Mouse (Mus musculus) layer of hippocampus, adult 8-10 months (tissue): ENCODE results near the gene Trp53bp2. TPM values are rescaled to one million over a fixed set of nuclear protein-coding genes. Genes with fewer than 3 reads are reported as not detected.

Experiments used
- DNase-seq, 2 experiments: peaks; one replicate each; pipeline ENCODE4 v3.0.0; 2022; ENCODE audit warnings: low spot score in 2 of 2
- total RNA-seq, 4 experiments: library from RNA; stranded (reverse); gene quantifications; 2 replicates each; pipeline ENCODE4 v1.2.4; 2022

Gene Trp53bp2
- total RNA-seq = 10 to 100 TPM; 29.3 to 34.7 (median 31.2) TPM

DNA sequence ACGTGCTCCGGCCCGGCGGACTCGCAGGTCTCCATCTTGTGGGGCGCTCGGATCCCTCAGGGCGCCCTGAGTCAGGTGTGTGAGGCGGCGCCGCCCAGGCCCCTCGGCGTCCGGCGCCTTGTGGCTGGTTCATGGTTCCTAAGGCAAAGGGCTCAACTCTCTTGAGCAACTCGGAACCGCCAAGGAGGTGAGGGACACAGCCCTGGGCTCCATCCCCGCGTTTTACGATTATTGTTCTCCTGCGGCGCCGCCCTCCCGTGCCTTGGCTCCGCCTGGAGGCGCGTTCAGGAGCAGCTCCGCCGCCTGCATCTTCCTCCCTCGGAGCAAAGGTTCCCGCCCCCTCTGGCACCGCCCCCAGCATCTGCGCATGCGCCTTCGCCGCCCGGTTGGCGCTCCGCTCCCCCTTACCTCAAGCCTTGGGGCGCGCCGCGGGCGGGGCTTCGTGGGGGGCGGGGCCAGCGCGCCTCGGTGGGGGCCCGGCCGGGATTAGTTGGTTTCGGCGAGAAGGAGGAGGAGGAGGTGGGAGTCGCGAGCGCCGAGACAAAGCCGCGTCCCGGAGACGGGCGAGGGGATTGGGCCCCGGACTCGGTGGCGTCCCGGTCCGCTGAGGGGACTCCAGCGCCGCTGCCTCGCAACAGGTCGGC lies at the start of gene Trp53bp2:
TSS of gene Trp53bp2 (plus strand) at position 489 of the 644 bp plus-strand sequence.
- peak; percentile 96 to 98 for DNase-seq

DNA sequence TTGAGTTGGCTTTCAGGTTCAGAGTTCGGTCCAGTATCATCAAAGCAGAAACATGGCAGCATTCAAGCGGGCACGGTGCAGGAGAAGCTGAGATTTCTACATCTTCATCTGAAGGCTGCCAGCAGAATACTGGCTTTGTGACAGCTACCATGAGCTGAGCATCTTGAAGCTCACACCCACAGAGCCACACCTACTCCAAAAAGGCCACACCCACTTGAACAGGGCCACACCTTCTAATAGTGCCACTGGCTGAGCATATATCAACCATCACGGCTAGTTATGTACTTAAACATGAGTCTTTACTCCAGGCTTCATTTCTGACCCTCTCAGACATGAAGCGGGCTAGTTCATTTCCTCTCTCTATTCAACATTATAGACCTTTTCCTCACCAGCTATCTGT lies 46.3 kb upstream of the Trp53bp2 start:
- DNase-seq = no peak

DNA sequence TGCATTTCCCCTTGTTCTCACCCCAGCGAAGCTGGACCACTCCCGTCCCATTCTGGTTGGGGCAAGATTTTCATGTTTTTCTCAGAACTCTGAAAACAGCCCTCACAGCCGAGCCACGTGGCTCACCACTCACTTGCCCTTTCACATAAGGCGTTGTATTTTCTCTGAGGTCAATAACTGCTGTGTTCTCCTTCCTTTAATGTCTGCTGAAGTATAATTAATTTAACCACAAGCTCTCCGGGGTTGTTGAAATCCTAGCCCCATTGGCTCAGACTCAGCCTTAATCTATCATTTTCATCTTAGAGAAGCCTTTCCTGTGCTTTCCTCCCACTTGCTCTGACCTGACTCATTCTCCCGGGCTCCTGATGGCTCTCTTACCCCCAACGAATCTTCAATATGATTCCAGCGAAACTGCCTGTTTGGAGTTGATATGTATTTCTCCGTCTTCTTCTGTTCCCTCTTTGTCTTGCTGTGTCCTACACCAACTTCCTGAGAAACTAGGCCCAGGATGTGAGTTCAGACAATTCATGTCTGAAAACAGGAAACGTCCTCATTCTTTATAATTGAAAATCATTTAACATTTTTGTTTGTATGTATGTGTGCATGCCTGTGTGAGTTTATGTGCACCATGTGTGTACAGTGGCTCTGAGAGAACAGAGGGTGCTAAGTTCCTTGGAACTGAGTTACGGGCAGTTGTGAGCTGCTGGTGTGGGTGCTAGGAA lies 45.1 kb upstream of the Trp53bp2 start:
- no peak for DNase-seq

DNA sequence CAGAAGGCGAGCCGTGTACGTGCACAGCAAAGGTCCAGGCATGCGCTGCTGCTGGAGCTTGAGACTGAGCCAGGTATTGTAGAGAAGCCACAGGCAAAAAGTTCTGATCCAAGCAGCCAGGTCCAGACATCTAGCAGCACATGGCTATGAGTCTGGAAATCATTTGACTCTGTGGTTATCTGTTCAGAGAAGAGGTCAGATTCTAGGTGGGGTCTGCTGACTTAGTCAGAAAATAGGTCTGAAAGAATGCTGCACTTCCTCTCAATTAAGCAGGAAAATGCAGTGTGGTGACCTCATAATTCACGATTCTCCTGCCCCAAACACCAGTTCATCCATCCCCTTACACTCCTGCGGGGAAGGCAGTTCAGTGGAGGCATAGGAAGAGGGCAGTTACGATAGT lies 40.7 kb upstream of the Trp53bp2 start:
- no peak for DNase-seq

DNA sequence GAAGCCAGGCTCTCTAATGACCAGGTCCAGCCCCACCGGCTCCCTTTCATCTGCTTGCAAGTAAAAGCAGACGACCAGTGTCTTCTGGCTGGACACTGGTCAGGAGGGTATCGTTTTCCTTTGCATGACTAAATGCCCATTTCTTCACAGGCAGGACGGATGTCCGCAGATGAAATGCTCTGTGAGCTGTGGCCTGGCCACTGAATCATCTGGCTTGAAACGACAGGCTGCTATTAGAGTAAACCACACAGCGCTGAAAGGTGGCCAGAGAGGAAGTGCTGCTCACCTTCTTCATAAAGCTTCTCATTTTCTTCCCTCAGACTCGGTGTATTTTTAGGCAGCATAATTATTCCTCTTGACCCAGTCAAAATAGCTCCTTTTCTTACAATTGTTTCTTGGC lies 40.2 kb upstream of the Trp53bp2 start:
- no peak for DNase-seq

DNA sequence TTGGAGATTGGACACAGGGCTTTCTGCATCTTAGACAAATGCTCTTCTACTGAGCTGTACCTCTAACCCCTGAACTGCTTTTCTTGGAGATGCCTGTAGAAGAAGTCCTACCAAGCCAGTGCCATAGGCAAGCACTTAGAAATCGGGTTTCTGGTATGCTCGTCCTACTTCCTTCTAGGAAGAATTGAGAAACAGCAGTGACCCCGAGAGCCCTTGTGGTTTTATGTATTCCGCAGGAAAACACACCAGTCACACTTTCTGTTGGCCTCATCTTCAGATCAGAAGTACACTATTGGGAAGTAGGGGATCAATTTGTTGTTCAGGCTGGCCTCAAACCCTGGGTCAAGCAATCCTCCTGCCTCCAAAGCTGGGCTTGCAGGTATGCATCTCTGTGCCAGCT lies 39.5 kb upstream of the Trp53bp2 start:
- DNase-seq = no peak

DNA sequence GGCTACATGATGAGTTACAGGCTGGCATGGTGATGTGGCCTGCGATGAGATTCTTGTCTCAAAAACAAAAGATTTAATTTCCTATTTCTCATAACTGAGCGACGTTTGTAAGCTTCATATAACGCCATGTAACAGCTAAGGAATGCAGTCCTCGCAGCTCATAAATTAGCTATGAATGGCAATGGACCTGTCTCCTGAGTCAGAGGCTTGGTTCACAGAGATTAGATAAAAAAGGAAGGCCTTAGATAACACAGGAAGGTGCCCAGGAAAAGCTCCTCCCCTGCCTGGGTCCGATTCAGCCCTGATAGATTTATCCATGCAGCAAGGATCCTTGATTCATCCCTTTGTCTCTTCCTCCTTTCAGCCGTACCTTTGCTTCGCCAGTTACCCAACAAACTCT lies 37.1 kb upstream of the Trp53bp2 start:
- DNase-seq = no peak

DNA sequence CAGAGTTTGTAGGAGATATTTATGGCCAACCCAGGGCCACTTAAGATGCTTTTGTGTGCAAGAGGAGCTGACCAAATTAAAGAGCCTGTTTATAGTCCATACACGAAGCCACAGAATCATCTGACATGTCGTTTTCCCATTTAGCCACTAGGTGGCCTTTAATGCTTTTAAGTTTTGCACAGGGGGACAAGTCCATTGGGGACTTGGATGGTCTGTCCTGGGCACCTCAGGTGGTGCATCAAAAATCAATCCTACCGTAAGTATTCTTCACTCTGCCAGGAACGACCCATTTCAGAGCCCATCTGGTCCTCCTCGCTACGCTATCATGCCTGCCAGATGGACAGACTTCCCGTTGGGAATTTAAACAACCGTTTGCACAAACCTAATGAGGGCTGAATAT lies 32.8 kb upstream of the Trp53bp2 start:
- peak; percentile 15 to 26 for DNase-seq

DNA sequence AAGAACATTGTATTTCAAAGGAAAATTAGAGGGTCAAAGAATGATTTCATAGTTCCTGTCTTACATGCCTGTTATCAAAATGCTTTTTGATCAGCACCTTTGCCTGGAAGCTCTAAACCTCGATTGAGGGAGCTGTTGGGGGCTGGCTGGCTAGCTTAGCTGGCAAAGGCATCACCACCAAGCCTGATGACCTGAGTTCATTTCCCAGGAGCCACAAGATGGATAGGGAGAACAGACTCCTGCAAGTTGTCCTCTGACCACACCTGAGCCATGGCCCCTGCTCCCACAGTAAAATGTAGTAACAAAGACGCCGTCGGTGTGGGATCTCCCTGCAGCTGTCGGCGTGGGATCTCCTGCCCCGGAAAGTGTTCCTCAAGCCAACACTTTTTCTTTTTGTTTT lies 32.1 kb upstream of the Trp53bp2 start:
- DNase-seq = no peak

DNA sequence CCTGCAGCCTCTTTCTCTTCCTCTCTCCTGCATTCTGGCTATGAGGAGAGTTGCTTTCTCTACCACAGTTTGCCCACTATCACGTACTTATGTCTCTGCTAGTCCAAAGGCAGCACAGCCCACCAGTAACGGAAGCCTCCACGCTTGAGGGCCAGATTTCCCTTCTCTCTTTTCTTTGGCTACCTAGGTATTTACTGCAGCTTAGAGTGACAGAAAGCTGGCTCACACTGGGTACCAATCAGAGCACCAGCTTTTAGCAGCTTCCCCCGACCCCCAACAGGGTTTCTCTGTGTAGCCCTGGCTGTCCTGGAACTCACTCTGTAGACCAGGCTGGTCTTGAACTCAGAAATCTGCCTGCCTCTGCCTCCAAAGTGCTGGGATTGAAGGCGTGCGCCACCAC lies 31.5 kb upstream of the Trp53bp2 start:
- DNase-seq = no peak

DNA sequence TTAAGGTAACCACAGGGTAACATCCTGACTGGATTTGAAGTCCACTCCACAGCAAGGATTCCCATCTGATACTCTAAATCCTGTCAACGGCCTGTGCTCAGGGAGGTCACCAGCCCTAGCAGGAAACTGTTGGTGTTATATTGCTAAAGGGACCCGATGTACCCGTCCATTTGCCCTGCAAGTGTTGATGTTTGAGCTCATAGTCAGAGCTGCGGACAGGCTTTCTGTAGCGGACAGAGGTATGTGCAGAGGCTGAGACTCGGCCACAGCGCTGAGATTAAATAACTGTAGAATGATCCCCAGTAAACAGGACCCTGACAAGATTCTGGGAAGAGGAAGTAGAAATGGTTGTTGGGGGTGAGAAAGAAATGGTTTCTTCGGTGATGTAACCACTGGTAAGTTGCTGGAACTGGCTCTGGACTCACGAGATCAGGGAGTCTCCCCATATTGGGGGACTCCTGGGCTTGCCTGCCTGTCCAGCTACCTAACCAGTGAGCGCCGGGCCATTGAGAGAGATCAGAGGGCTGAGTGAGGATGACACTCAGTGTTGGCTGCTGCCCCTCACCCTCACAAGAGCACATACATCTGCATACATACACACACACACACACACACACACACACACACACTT lies 30.7 kb upstream of the Trp53bp2 start:
- no peak for DNase-seq

DNA sequence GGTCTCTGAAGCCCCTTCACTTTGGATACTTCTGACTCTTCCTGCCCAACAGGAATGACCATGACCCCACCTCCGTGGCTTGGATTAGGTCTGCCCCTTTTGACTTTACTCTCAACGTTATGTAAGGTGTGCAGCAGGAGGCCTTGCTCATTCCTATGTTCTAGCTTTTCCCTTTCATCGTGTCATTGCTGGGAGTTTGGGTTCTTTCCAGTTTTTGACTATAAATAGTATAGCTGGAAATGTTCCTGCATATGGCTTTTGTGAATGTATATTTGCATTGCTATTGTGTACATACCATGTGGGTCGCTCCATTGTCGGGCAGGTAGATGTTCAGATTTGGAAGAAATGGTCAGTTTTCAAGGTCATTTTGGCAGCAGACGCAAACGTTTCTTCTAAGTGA lies 30.1 kb upstream of the Trp53bp2 start:
- no peak for DNase-seq

DNA sequence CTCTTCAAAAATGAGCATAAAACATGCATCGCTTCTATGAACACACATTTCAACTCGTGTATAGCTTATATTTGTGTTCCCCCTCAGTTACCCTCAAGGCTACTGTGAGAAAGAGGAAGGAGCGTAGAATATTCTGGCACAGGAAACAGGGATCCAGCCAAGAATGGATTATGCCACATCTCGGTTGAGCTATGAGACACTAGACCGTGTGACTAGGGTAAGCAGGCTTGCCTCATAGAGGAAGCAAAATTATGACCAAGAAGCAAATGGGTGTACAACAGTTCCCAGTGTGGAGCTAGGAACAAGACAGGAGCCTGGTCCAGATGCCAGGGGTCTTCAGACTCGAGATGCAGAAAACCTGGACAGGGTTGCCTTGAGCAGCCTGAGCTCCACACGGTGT lies 28.3 kb upstream of the Trp53bp2 start:
- DNase-seq = no peak

DNA sequence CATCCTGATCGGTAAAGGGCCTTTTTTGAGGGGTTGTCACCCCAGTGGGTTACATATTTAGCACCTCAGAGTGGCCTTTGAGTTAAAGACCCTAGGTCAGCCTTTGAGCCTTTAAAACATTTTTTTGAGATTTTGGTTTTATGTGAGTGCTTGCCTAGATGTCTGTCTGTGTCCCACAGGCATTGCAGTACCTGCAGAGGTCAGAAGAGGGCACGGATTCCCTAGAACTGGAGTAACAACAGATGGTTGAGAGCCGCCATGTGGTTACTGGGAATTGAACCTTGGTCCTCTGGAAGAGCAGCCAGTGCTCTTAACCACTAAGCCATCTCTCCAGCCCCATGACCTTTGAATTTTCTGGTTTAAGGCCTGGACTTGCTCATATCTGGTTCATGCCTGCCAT lies 27.6 kb upstream of the Trp53bp2 start:
- no peak for DNase-seq

DNA sequence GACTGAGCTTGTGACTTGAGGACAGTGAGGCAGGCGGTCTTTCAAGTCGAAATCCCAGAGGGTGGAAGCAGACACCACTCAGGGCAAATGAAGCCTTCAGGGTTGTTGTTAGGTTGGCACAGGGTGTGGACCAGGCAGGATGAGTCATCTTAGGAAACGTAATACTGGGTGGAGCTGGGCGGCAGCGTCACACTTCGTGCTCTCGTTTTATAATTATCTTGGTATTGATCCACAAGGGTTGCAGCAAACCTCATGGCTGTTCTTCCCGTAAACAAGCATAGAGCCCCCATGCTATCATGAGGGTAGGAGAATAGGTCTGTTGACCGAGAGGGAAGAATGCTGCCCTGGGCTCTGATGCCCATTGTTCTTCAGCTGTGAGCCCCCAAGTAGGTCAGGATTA lies 25.9 kb upstream of the Trp53bp2 start:
- DNase-seq = no peak

DNA sequence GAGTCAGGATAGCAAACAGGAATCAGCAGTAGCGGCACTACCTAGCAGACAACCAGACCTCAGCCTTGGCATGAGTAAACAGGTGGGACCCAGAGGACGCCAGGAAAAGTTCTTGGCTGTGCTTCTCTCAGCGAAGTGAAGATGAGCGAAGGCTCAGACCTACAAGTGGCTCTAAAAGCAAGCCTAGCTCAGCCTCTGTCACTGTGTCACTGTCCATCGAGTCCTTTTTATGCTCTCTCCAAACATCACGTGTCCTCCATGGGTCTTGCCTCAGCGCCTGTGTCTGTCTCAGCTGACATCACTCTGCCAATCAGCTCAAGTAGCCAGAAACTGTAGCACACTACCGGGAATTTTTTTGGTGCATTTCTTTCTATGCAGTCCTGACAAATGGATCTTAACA lies 22.5 kb upstream of the Trp53bp2 start:
- no peak for DNase-seq

DNA sequence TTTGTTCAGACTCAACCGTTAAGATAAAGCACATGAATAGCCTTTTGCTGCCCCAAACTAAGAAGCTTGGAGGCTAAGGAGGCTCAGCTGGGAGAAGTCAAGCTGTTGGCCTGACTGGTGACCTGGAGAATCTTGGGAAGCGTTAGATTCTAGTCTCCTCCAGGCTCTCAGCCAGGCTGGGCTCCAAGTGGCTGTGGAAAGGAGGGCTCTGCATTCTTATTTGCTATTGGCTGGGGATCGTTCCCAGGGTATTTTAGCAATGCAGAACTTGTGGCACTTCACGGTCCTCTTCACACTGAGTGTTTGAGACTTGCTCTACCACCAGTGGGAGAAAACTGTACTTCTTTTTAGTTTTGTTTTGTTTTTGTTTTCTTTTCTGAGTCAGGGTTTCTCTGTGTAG lies 20.2 kb upstream of the Trp53bp2 start:
- no peak for DNase-seq

DNA sequence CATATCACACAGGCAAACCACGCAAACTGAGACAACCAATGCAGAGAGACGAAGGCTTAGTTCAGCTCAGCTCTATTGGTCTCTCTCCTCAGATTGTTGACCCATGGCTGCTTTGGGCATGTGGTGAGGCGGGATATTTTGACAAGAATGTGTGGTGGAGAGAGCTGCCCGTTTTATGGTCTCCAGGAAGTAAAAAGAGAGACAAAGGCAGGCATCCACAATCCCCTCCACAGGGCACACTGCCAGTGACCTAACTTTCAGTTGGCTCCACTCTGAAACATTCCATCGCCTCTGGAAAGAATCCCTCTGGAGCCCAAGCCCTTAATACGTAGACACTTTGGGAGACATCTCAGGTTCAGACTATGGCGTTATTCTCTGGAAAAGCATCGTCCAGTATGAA lies 10.8 kb upstream of the Trp53bp2 start:
- DNase-seq = peak; percentile 19 to 24

DNA sequence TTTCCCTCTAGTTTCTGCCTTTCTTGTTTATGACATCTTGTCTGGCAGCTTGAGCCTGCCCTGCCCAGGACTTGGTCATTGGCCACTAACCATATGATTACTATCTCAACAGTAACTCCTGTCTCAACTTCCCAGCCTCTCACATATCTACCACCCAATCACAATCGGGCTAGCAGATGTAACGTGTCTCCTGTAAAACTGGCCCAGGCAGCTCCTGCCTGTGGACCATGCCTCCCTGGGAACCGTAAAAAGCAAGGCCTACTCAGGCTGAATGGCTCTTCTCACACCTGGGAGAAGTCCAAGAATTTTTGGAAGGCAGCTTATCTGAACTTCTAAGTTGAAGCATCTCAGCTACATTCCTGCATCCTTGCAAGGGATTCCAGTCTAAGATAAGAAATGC lies 10.2 kb upstream of the Trp53bp2 start:
- no peak for DNase-seq

DNA sequence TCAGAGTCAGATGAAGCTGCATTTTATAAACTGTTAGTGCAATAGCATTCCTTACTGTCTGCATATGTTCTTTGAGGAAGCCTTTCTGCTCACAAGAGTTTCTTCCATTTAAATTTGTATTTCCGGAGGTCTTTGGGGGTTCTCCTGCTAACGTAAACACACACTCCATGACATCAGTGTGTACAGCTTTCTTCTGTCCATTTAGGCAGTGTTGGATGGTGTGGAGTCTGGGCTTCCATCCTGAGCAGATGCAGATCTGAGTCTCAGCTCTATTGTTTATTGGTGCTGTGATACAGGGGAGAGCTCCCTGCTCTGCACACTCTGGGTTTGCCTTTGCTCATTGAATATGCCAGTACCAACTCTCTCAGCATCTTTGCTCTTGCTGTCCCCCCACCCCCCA lies 9.8 kb upstream of the Trp53bp2 start:
- no peak for DNase-seq

DNA sequence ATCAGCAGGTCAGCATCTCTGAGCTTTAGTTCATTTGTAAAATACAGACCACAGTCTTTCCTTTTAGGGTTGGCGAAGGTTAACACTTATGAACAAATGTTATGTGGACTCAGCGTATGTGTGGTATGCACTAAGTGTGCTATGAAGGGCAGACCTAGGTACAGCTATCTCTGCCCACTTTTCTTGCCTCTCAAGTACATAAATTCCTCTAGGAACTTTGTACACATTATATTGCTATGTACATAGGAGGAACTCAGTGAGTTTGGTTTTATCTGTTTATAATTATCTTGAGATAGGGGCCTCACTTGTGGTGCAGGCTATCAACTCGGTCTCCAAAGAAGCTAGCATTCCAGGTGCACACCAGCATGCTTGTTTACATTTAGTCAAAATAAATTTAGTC lies 9.1 kb upstream of the Trp53bp2 start:
- DNase-seq = no peak

DNA sequence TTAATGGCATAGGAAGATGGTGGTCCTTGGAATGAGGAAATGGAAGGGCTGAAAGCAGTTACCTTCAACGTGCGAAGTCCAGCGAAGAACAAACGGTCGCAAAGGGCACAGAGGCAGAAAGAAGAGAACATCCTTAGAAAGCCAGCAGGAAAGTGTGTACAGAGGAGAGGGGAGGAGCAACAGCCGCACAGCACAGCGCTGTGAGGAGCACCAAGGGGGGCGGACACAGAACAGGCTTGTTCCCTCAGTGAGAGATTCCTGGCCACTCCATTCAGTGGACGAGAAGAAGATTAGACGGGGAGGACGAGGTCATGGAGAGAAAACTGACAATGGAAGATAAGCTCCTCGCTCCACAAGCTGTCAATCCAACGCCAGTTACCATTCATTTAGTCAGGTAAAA lies 5.9 kb upstream of the Trp53bp2 start:
- DNase-seq = no peak

DNA sequence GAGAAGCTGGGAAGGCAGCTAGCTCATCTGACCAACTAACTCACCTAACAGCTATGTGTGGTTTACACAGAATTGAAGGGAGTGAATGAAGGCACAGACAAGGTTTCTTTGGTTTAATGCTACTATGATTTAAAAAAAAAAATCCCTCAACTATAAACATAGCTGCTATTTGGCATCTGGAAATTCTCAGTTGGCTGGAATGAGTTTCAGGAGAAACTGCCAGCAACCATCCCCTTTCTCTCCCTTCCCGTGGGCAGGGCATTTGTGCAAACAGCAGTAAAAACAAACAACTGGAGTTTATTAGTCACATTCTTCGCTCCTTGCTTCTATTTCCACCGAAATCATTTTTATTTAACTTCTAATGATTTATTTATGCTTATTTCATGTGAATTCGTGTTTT lies 2.4 kb upstream of the Trp53bp2 start:
- DNase-seq = no peak
